Mouse (Mus musculus) cerebellum, adult 11 months (tissue): ENCODE results near the gene Snx32.
"Not testable (repeated sequence)": the region's sequence is repeated elsewhere in the genome, so short reads cannot be mapped to it uniquely, and the experiment has no call there.

Experiments
- DNase-seq: peaks from one replicate; pipeline ENCODE4 v3.0.0; 2022

Gene Snx32

GRCm38 (mm10) chr19:5511074-5511632, 815 bp upstream of the Snx32 start:
- no peak for DNase-seq

GRCm38 (mm10) chr19:5503687-5504086, 6.7 kb downstream of the Snx32 start, which contains the start of gene 1700020D05Rik:
TSS of gene 1700020D05Rik (minus strand) at chr19:5503787.
- DNase-seq: no peak

GRCm38 (mm10) chr19:5500330-5500875, 9.9 kb downstream of the Snx32 start:
- DNase-seq: no peak

GRCm38 (mm10) chr19:5496052-5496370, 14.3 kb downstream of the Snx32 start:
- DNase-seq: no peak

- DNase-seq: no peak
Measured at GRCm38 (mm10) chr19:5495353-5496051, 14.8 kb downstream of the Snx32 start.

- DNase-seq: no peak
Measured at GRCm38 (mm10) chr19:5494314-5494713, 16.0 kb downstream of the Snx32 start.

- not testable (repeated sequence) for DNase-seq
Measured at GRCm38 (mm10) chr19:5493301-5493721, 17.0 kb downstream of the Snx32 start.

- no peak for DNase-seq
Measured at GRCm38 (mm10) chr19:5492641-5493040, 17.7 kb downstream of the Snx32 start.

- DNase-seq: peak; percentile 79
Measured at GRCm38 (mm10) chr19:5490898-5491708, 19.2 kb downstream of the Snx32 start.

- DNase-seq: peak; percentile 90
Measured at GRCm38 (mm10) chr19:5490313-5490897, 19.9 kb downstream of the Snx32 start, which contains the start of gene Cfl1. TSS of gene Cfl1 (plus strand) at chr19:5490455.

- DNase-seq: not testable (repeated sequence)
Measured at GRCm38 (mm10) chr19:5489721-5490120, 20.6 kb downstream of the Snx32 start.

- DNase-seq: peak; percentile 92
Measured at GRCm38 (mm10) chr19:5488878-5489571, 21.3 kb downstream of the Snx32 start.

GRCm38 (mm10) chr19:5487768-5488550, 22.4 kb downstream of the Snx32 start, which contains the start of gene Mus81:
TSS of gene Mus81 (minus strand) at chr19:5488402.
- peak; percentile 96 for DNase-seq

- no peak for DNase-seq
Measured at GRCm38 (mm10) chr19:5486771-5487170, 23.6 kb downstream of the Snx32 start.

GRCm38 (mm10) chr19:5486286-5486685, 24.1 kb downstream of the Snx32 start:
- DNase-seq: peak; percentile 74

GRCm38 (mm10) chr19:5485821-5486220, 24.5 kb downstream of the Snx32 start:
- peak; percentile 84 for DNase-seq

- peak; percentile 64 for DNase-seq
Measured at GRCm38 (mm10) chr19:5485371-5485770, 25.0 kb downstream of the Snx32 start.

- DNase-seq: no peak
Measured at GRCm38 (mm10) chr19:5484496-5484895, 25.8 kb downstream of the Snx32 start.

- DNase-seq: no peak
Measured at GRCm38 (mm10) chr19:5483386-5484359, 26.7 kb downstream of the Snx32 start.

GRCm38 (mm10) chr19:5481398-5481797, 28.9 kb downstream of the Snx32 start:
- DNase-seq: no peak
